ENCODE assay signal across 8 mouse cellular contexts in genomic region chr7:65519788-65520563, GRCm38 (mm10). TPM values are rescaled to one million over a fixed set of nuclear protein-coding genes. Genes with fewer than 3 reads are reported as not detected.
DNase-seq lines count a peak whose midpoint lies in the region; ATAC-seq and TF ChIP-seq lines count a peak whose summit lies in the region.

No protein-coding gene starts in this region.

- no peak overlapping the region for H3K4me3 ChIP-seq in ES-E14 (ENCODE audit: insufficient read depth in 1 of 2, low read depth in 1 of 2, low read length in 2 of 2, poor library complexity in 1 of 2, severe bottlenecking in 1 of 2)
- no peak overlapping the region for H3K4me3 ChIP-seq in heart, adult 2 months

- no peak overlapping the region for H3K27ac ChIP-seq in ES-E14 (ENCODE audit: insufficient read depth, low read depth, low read length, poor library complexity, severe bottlenecking)
- no peak overlapping the region for H3K27ac ChIP-seq in heart, adult 2 months

- H3K36me3 ChIP-seq in ES-E14 (ENCODE audit: control insufficient read depth, insufficient read depth, low read length, poor library complexity, severe bottlenecking), result no peaks in the 10 kb centered on the region
- H3K36me3 ChIP-seq in heart, adult 2 months (ENCODE audit: control insufficient read depth, insufficient read depth, low read length), result no peaks in the 10 kb centered on the region

- no peak for ATAC-seq in activated CD4-positive, CD25-positive, alpha-beta regulatory T cell, adult 4 months

- 0 out of 2 replicates have a peak, but pooled peaks have one; percentile 51 for TF ChIP-seq EP300 in heart, adult 2 months (IDR thresholded peaks at IDR 0.05; ENCODE audit: insufficient read depth, low read depth, low read length)

- DNase-seq in ES-E14 (ENCODE audit: low read depth, low spot score), result peak; percentile 75
- DNase-seq in adrenal gland, postnatal 14 days, result peak; percentile 80
- DNase-seq in embryo, embryonic 11.5 days (ENCODE audit: low read depth, low spot score), result peak; percentile 67
- peak; percentile 53 to 77 for DNase-seq in heart, adult 2 months
- peak; percentile 69 to 86 for DNase-seq in kidney, postnatal 36 days
- DNase-seq in lung, postnatal 25 days (ENCODE audit: low spot score), result peak; percentile 81
- peak; percentile 70 for DNase-seq in right cerebral cortex, postnatal 4 days

- TF ChIP-seq CTCF in heart, adult 2 months (IDR thresholded peaks at IDR 0.05), result no peak; the same call in none of the 2 replicates

- intact Hi-C loops in heart, adult 2 months (cut with DNase I), result loop anchor here (1.0 to 10.0 kb wide), 2 partner anchors 203 to 285 kb away; no protein-coding TSS in a partner anchor

- no peak overlapping the region for H3K9ac ChIP-seq in ES-E14 (ENCODE audit: insufficient read depth, low read depth, low read length, poor library complexity, severe bottlenecking)
- no peak overlapping the region for H3K9ac ChIP-seq in heart, adult 2 months (ENCODE audit: low read depth, low read length)

- WGBS in heart, adult 2 months, result 40% methylated on average over 12 of the region's 12 CpGs

- H3K27me3 ChIP-seq in heart, adult 2 months (ENCODE audit: control insufficient read depth, insufficient read depth, low read length), result no peaks in the 10 kb centered on the region

- H3K79me2 ChIP-seq in heart, adult 2 months (replicated peaks; ENCODE audit: control insufficient read depth, insufficient read depth, low read length), result no peaks in the 10 kb centered on the region

- no peaks in the 10 kb centered on the region; a peak in 1 of 4 replicates for H3K4me1 ChIP-seq in ES-E14 (ENCODE audit: control insufficient read depth in 2 of 2, insufficient read depth in 2 of 2, low read length in 2 of 2, poor library complexity in 1 of 2)
- H3K4me1 ChIP-seq in heart, adult 2 months (ENCODE audit: control insufficient read depth, insufficient read depth, low read length), result no peaks in the 10 kb centered on the region

- H3K9me3 ChIP-seq in ES-E14 (ENCODE audit: control insufficient read depth, insufficient read depth, low read depth, low read length), result no peaks in the 10 kb centered on the region

- in situ Hi-C loops in ES-E14 (cut with MboI; ENCODE audit: low sequenced_read_pairs in 2 of 2, unreplicated experiment in 2 of 2), result loop anchor here in 1 of 2 experiments (25.0 kb wide), 1 partner anchor 183 kb away; no protein-coding TSS in a partner anchor

- no peak for TF ChIP-seq POLR2A in heart, adult 2 months (IDR thresholded peaks at IDR 0.05; ENCODE audit: insufficient read depth, low read depth, low read length)

TF ChIP-seq in ES-E14, 5 proteins besides CTCF, POLR2A, EP300 and RAD21:
- TF ChIP-seq CHD2 (IDR thresholded peaks at IDR 0.05; ENCODE audit: low read depth, low read length) (no peak), ZNF384 (IDR thresholded peaks at IDR 0.05; ENCODE audit: low read depth, low read length) (no peak), ZC3H11A (IDR thresholded peaks at IDR 0.05; ENCODE audit: borderline replicate concordance, low read depth, low read length) (no peak), MAFK (IDR thresholded peaks at IDR 0.05; ENCODE audit: insufficient read depth, low read depth, low read length) (no peak), HCFC1 (IDR thresholded peaks at IDR 0.05; ENCODE audit: borderline replicate concordance, insufficient read depth, low read length) (no peak)

RNA-seq across cellular contexts. Expression of gene Tjp1, which starts 7.6 kb away (rescaled TPM):
- total RNA-seq in ES-E14 (2012; rRNA removed), result 36.1 and 39.3 TPM in 2 replicates
- total RNA-seq in adrenal gland, postnatal 14 days (2021), result 96.7 and 105 TPM in 2 replicates
- total RNA-seq in heart, adult 2 months (2021), result 10 to 100 TPM; 87.9 to 99.7 TPM
- 21.7 and 44.4 TPM in 2 replicates for polyA plus RNA-seq in heart, adult 2 months (2012; rRNA removed)
- not detected for polyA plus RNA-seq in activated CD4-positive, CD25-positive, alpha-beta regulatory T cell, adult 4 months (2017; shearing (Covaris generic))
